Mouse (Mus musculus): Measurements from ENCODE around the gene Os9. TPM values are rescaled to one million over a fixed set of nuclear protein-coding genes. Genes with fewer than 3 reads are reported as not detected.
"Not testable (repeated sequence)": the region's sequence is repeated elsewhere in the genome, so short reads cannot be mapped to it uniquely, and the experiment has no call there.

Os9 gene
- polyA plus RNA-seq, 1 experiment from 2014 or later: 81.4 TPM

GRCm38 (mm10) chr10:127160081-127160480, 39.1 kb upstream of the Os9 start:
- 70% methylated on average over 9 of the region's 9 CpGs for WGBS (ENCODE audit: insufficient replicate concordance)
- Histone ChIP-seq H3K4me3 (ENCODE audit: low read depth, low read length) (no peak overlapping the region), H3K36me3 (replicated peaks; ENCODE audit: insufficient read depth, low read length) (no peaks in the 10 kb centered on the region), H3K9ac (replicated peaks) (no peak overlapping the region), H3K27me3 (ENCODE audit: insufficient read depth, low read length) (no peaks in the 10 kb centered on the region), H3K27ac (ENCODE audit: low read depth) (0 out of 2 replicates have a peak overlapping the region, but pooled peaks have one; percentile 48), H3K4me1 (ENCODE audit: insufficient read depth) (peaks cover 7% of the 10 kb centered on the region), H3K9me3 (ENCODE audit: low read length) (no peaks in the 10 kb centered on the region), H3K4me2 (ENCODE audit: low read depth, low read length) (no peak overlapping the region)
- DNase-seq (no peak), ATAC-seq (no peak)
- TF ChIP-seq CTCF (IDR thresholded peaks at IDR 0.05; ENCODE audit: low read depth): no peak
- TF ChIP-seq EP300 (IDR thresholded peaks at IDR 0.05; ENCODE audit: low read depth): no peak

- H3K9ac ChIP-seq (replicated peaks): no peak overlapping the region
- H3K4me3 ChIP-seq (ENCODE audit: low read depth, low read length): no peak overlapping the region
- H3K4me1 ChIP-seq (ENCODE audit: insufficient read depth): peaks cover 9% of the 10 kb centered on the region
- H3K9me3 ChIP-seq (ENCODE audit: low read length): no peaks in the 10 kb centered on the region
- H3K36me3 ChIP-seq (replicated peaks; ENCODE audit: insufficient read depth, low read length): no peaks in the 10 kb centered on the region
- ATAC-seq: no peak
- no peak overlapping the region for H3K4me2 ChIP-seq (ENCODE audit: low read depth, low read length)
- TF ChIP-seq EP300 (IDR thresholded peaks at IDR 0.05; ENCODE audit: low read depth): no peak
- no peak for TF ChIP-seq CTCF (IDR thresholded peaks at IDR 0.05; ENCODE audit: low read depth)
- H3K27me3 ChIP-seq (ENCODE audit: insufficient read depth, low read length): no peaks in the 10 kb centered on the region
- DNase-seq: no peak
- no peak overlapping the region for H3K27ac ChIP-seq (ENCODE audit: low read depth)
- WGBS (ENCODE audit: insufficient replicate concordance): 52% methylated on average over 3 of the region's 3 CpGs
These were observed 37.5 kb upstream of the Os9 start for GRCm38 (mm10) chr10:127158471-127158870.

GRCm38 (mm10) chr10:127156511-127156910, 35.6 kb upstream of the Os9 start:
- no peak for DNase-seq
- 54% methylated on average over 1 of the region's 1 CpGs for WGBS (ENCODE audit: insufficient replicate concordance)

GRCm38 (mm10) chr10:127156089-127156488, 35.2 kb upstream of the Os9 start:
- no peaks in the 10 kb centered on the region for H3K36me3 ChIP-seq (replicated peaks; ENCODE audit: insufficient read depth, low read length)
- 73% methylated on average over 1 of the region's 1 CpGs for WGBS (ENCODE audit: insufficient replicate concordance)
- no peaks in the 10 kb centered on the region for H3K9me3 ChIP-seq (ENCODE audit: low read length)
- H3K4me1 ChIP-seq (ENCODE audit: insufficient read depth): peaks cover 9% of the 10 kb centered on the region
- no peak overlapping the region for H3K9ac ChIP-seq (replicated peaks)
- ATAC-seq (peak; percentile 38), DNase-seq (no peak)
- H3K4me3 ChIP-seq (ENCODE audit: low read depth, low read length): no peak overlapping the region
- no peaks in the 10 kb centered on the region for H3K27me3 ChIP-seq (ENCODE audit: insufficient read depth, low read length)
- peak overlapping the region; percentile 86 for H3K27ac ChIP-seq (ENCODE audit: low read depth)
- TF ChIP-seq EP300 (IDR thresholded peaks at IDR 0.05; ENCODE audit: low read depth) (peak; percentile 21; the same call in 1 of the 2 replicates), CTCF (IDR thresholded peaks at IDR 0.05; ENCODE audit: low read depth) (no peak)
- H3K4me2 ChIP-seq (ENCODE audit: low read depth, low read length): no peak overlapping the region

More at GRCm38 (mm10) chr10:127156511-127156910, 35.6 kb upstream of the Os9 start:
- Histone ChIP-seq H3K36me3 (replicated peaks; ENCODE audit: insufficient read depth, low read length) (no peaks in the 10 kb centered on the region), H3K9ac (replicated peaks) (no peak overlapping the region), H3K4me2 (ENCODE audit: low read depth, low read length) (no peak overlapping the region), H3K27me3 (ENCODE audit: insufficient read depth, low read length) (no peaks in the 10 kb centered on the region), H3K4me1 (ENCODE audit: insufficient read depth) (peaks cover 5% of the 10 kb centered on the region), H3K27ac (ENCODE audit: low read depth) (peak overlapping the region; percentile 86), H3K4me3 (ENCODE audit: low read depth, low read length) (no peak overlapping the region), H3K9me3 (ENCODE audit: low read length) (no peaks in the 10 kb centered on the region)
- ATAC-seq: peak; percentile 76
- TF ChIP-seq CTCF (IDR thresholded peaks at IDR 0.05; ENCODE audit: low read depth) (no peak), EP300 (IDR thresholded peaks at IDR 0.05; ENCODE audit: low read depth) (no peak)

GRCm38 (mm10) chr10:127154652-127155051, 33.7 kb upstream of the Os9 start:
- no peak overlapping the region for H3K4me2 ChIP-seq (ENCODE audit: low read depth, low read length)
- peak overlapping the region; percentile 86; the same call in 1 of the 2 replicates for H3K27ac ChIP-seq (ENCODE audit: low read depth)
- no peak for TF ChIP-seq CTCF (IDR thresholded peaks at IDR 0.05; ENCODE audit: low read depth)
- DNase-seq (no peak), ATAC-seq (no peak)
- no peak overlapping the region for H3K4me3 ChIP-seq (ENCODE audit: low read depth, low read length)
- peaks cover 9% of the 10 kb centered on the region for H3K4me1 ChIP-seq (ENCODE audit: insufficient read depth)
- H3K9me3 ChIP-seq (ENCODE audit: low read length): no peaks in the 10 kb centered on the region
- WGBS (ENCODE audit: insufficient replicate concordance): 72% methylated on average over 5 of the region's 5 CpGs
- no peak overlapping the region for H3K9ac ChIP-seq (replicated peaks)
- no peaks in the 10 kb centered on the region for H3K27me3 ChIP-seq (ENCODE audit: insufficient read depth, low read length)
- no peaks in the 10 kb centered on the region for H3K36me3 ChIP-seq (replicated peaks; ENCODE audit: insufficient read depth, low read length)

GRCm38 (mm10) chr10:127154241-127154640, 33.3 kb upstream of the Os9 start:
- no peak overlapping the region for H3K27ac ChIP-seq (ENCODE audit: low read depth)
- no peaks in the 10 kb centered on the region for H3K36me3 ChIP-seq (replicated peaks; ENCODE audit: insufficient read depth, low read length)
- H3K4me3 ChIP-seq (ENCODE audit: low read depth, low read length): no peak overlapping the region
- no peaks in the 10 kb centered on the region for H3K27me3 ChIP-seq (ENCODE audit: insufficient read depth, low read length)
- H3K9me3 ChIP-seq (ENCODE audit: low read length): no peaks in the 10 kb centered on the region
- H3K9ac ChIP-seq (replicated peaks): no peak overlapping the region
- TF ChIP-seq CTCF (IDR thresholded peaks at IDR 0.05; ENCODE audit: low read depth): no peak
- no peak for TF ChIP-seq EP300 (IDR thresholded peaks at IDR 0.05; ENCODE audit: low read depth)
- no peak overlapping the region for H3K4me2 ChIP-seq (ENCODE audit: low read depth, low read length)
- WGBS (ENCODE audit: insufficient replicate concordance): 70% methylated on average over 2 of the region's 2 CpGs
- H3K4me1 ChIP-seq (ENCODE audit: insufficient read depth): peaks cover 9% of the 10 kb centered on the region
- peak; percentile 32; the same call in 1 of the 2 replicates for ATAC-seq
- no peak for DNase-seq

GRCm38 (mm10) chr10:127153323-127153722, 32.4 kb upstream of the Os9 start:
- Histone ChIP-seq H3K36me3 (replicated peaks; ENCODE audit: insufficient read depth, low read length) (no peaks in the 10 kb centered on the region), H3K4me3 (ENCODE audit: low read depth, low read length) (no peak overlapping the region), H3K27ac (ENCODE audit: low read depth) (0 out of 2 replicates have a peak overlapping the region, but pooled peaks have one; percentile 44), H3K4me1 (ENCODE audit: insufficient read depth) (peaks cover 9% of the 10 kb centered on the region), H3K27me3 (ENCODE audit: insufficient read depth, low read length) (no peaks in the 10 kb centered on the region), H3K9me3 (ENCODE audit: low read length) (no peaks in the 10 kb centered on the region), H3K9ac (replicated peaks) (no peak overlapping the region), H3K4me2 (ENCODE audit: low read depth, low read length) (peak overlapping the region; percentile 29)
- ATAC-seq (no peak), DNase-seq (no peak)
- WGBS (ENCODE audit: insufficient replicate concordance): 88% methylated on average over 7 of the region's 7 CpGs
- TF ChIP-seq EP300 (IDR thresholded peaks at IDR 0.05; ENCODE audit: low read depth): no peak
- no peak for TF ChIP-seq CTCF (IDR thresholded peaks at IDR 0.05; ENCODE audit: low read depth)

GRCm38 (mm10) chr10:127152556-127152955, 31.6 kb upstream of the Os9 start:
- not testable (repeated sequence) for H3K9me3 ChIP-seq (ENCODE audit: low read length); ATAC-seq; DNase-seq; H3K9ac ChIP-seq (replicated peaks); H3K4me1 ChIP-seq (ENCODE audit: insufficient read depth); H3K27ac ChIP-seq (ENCODE audit: low read depth); H3K36me3 ChIP-seq (replicated peaks; ENCODE audit: insufficient read depth, low read length); H3K27me3 ChIP-seq (ENCODE audit: insufficient read depth, low read length); H3K4me3 ChIP-seq (ENCODE audit: low read depth, low read length); H3K4me2 ChIP-seq (ENCODE audit: low read depth, low read length)
- WGBS (ENCODE audit: insufficient replicate concordance): 86% methylated on average over 10 of the region's 10 CpGs

GRCm38 (mm10) chr10:127151233-127151632, 30.3 kb upstream of the Os9 start:
- not testable (repeated sequence) for H3K9ac ChIP-seq (replicated peaks); H3K4me2 ChIP-seq (ENCODE audit: low read depth, low read length); ATAC-seq; H3K4me1 ChIP-seq (ENCODE audit: insufficient read depth); H3K9me3 ChIP-seq (ENCODE audit: low read length); H3K4me3 ChIP-seq (ENCODE audit: low read depth, low read length); DNase-seq; H3K27me3 ChIP-seq (ENCODE audit: insufficient read depth, low read length); H3K36me3 ChIP-seq (replicated peaks; ENCODE audit: insufficient read depth, low read length)
- 80% methylated on average over 3 of the region's 3 CpGs for WGBS (ENCODE audit: insufficient replicate concordance)
- peak overlapping the region; percentile 55 for H3K27ac ChIP-seq (ENCODE audit: low read depth)
